Mouse (Mus musculus): ENCODE results near the gene Cmss1. TPM values are rescaled to one million over a fixed set of nuclear protein-coding genes. Genes with fewer than 3 reads are reported as not detected.

Cmss1 gene
- polyA plus RNA-seq, 1 experiment from 2014 or later, result 50.4 TPM

- H3K9ac ChIP-seq (replicated peaks; ENCODE audit: low read depth, low read length), result no peak overlapping the region
- H3K27me3 ChIP-seq (ENCODE audit: control insufficient read depth, insufficient read depth, low read length), result no peaks in the 10 kb centered on the region
- no peak for ATAC-seq (ENCODE audit: insufficient number of reproducible peaks, insufficient read depth, low FRiP score, low read depth)
- H3K36me3 ChIP-seq (ENCODE audit: control insufficient read depth, insufficient read depth, low read length), result no peaks in the 10 kb centered on the region
- H3K4me2 ChIP-seq (replicated peaks; ENCODE audit: low read depth, low read length), result no peak overlapping the region
- no peak overlapping the region for H3K4me3 ChIP-seq (ENCODE audit: low read depth, low read length)
- no peaks in the 10 kb centered on the region for H3K9me3 ChIP-seq (ENCODE audit: control insufficient read depth, low read depth, low read length)
- WGBS, result 80% methylated on average over 3 of the region's 3 CpGs
- peaks cover 8% of the 10 kb centered on the region for H3K4me1 ChIP-seq (ENCODE audit: control insufficient read depth, insufficient read depth, low read length)
- no peak overlapping the region for H3K27ac ChIP-seq (ENCODE audit: low read length)
Measured at GRCm38 (mm10) chr16:57434640-57435039, 172.0 kb downstream of the Cmss1 start.

GRCm38 (mm10) chr16:57433671-57434070, 173.0 kb downstream of the Cmss1 start:
- H3K36me3 ChIP-seq (ENCODE audit: control insufficient read depth, insufficient read depth, low read length), result no peaks in the 10 kb centered on the region
- no peak overlapping the region for H3K9ac ChIP-seq (replicated peaks; ENCODE audit: low read depth, low read length)
- WGBS, result 68% methylated on average over 6 of the region's 6 CpGs
- no peak for ATAC-seq (ENCODE audit: insufficient number of reproducible peaks, insufficient read depth, low FRiP score, low read depth)
- H3K27me3 ChIP-seq (ENCODE audit: control insufficient read depth, insufficient read depth, low read length), result no peaks in the 10 kb centered on the region
- H3K9me3 ChIP-seq (ENCODE audit: control insufficient read depth, low read depth, low read length), result no peaks in the 10 kb centered on the region
- no peak overlapping the region for H3K4me2 ChIP-seq (replicated peaks; ENCODE audit: low read depth, low read length)
- H3K4me1 ChIP-seq (ENCODE audit: control insufficient read depth, insufficient read depth, low read length), result 0 out of 2 replicates have a peak, but pooled peaks cover 10% of the 10 kb centered on the region
- no peak overlapping the region for H3K27ac ChIP-seq (ENCODE audit: low read length)
- no peak overlapping the region for H3K4me3 ChIP-seq (ENCODE audit: low read depth, low read length)

GRCm38 (mm10) chr16:57433173-57433572, 173.5 kb downstream of the Cmss1 start:
- Histone ChIP-seq H3K4me1 (ENCODE audit: control insufficient read depth, insufficient read depth, low read length) (0 out of 2 replicates have a peak, but pooled peaks cover 6% of the 10 kb centered on the region), H3K36me3 (ENCODE audit: control insufficient read depth, insufficient read depth, low read length) (no peaks in the 10 kb centered on the region), H3K4me2 (replicated peaks; ENCODE audit: low read depth, low read length) (no peak overlapping the region), H3K27ac (ENCODE audit: low read length) (no peak overlapping the region), H3K27me3 (ENCODE audit: control insufficient read depth, insufficient read depth, low read length) (no peaks in the 10 kb centered on the region), H3K9me3 (ENCODE audit: control insufficient read depth, low read depth, low read length) (no peaks in the 10 kb centered on the region), H3K4me3 (ENCODE audit: low read depth, low read length) (no peak overlapping the region), H3K9ac (replicated peaks; ENCODE audit: low read depth, low read length) (no peak overlapping the region)
- no peak for ATAC-seq (ENCODE audit: insufficient number of reproducible peaks, insufficient read depth, low FRiP score, low read depth)
- WGBS, result 56% methylated on average over 4 of the region's 4 CpGs

GRCm38 (mm10) chr16:57431294-57431693, 175.4 kb downstream of the Cmss1 start:
- no peak overlapping the region for H3K4me3 ChIP-seq (ENCODE audit: low read depth, low read length)
- no peak for ATAC-seq (ENCODE audit: insufficient number of reproducible peaks, insufficient read depth, low FRiP score, low read depth)
- no peak overlapping the region for H3K9ac ChIP-seq (replicated peaks; ENCODE audit: low read depth, low read length)

GRCm38 (mm10) chr16:57428977-57429376, 177.7 kb downstream of the Cmss1 start:
- Histone ChIP-seq H3K4me2 (replicated peaks; ENCODE audit: low read depth, low read length) (no peak overlapping the region), H3K4me1 (ENCODE audit: control insufficient read depth, insufficient read depth, low read length) (peaks cover 25% of the 10 kb centered on the region), H3K9me3 (ENCODE audit: control insufficient read depth, low read depth, low read length) (no peaks in the 10 kb centered on the region), H3K27ac (ENCODE audit: low read length) (no peak overlapping the region), H3K27me3 (ENCODE audit: control insufficient read depth, insufficient read depth, low read length) (no peaks in the 10 kb centered on the region), H3K9ac (replicated peaks; ENCODE audit: low read depth, low read length) (no peak overlapping the region), H3K36me3 (ENCODE audit: control insufficient read depth, insufficient read depth, low read length) (no peaks in the 10 kb centered on the region), H3K4me3 (ENCODE audit: low read depth, low read length) (no peak overlapping the region)
- no peak for ATAC-seq (ENCODE audit: insufficient number of reproducible peaks, insufficient read depth, low FRiP score, low read depth)
- 58% methylated on average over 5 of the region's 5 CpGs for WGBS

More at GRCm38 (mm10) chr16:57431294-57431693, 175.4 kb downstream of the Cmss1 start:
- WGBS, result 85% methylated on average over 3 of the region's 3 CpGs
- Histone ChIP-seq H3K4me2 (replicated peaks; ENCODE audit: low read depth, low read length) (no peak overlapping the region), H3K9me3 (ENCODE audit: control insufficient read depth, low read depth, low read length) (no peaks in the 10 kb centered on the region), H3K36me3 (ENCODE audit: control insufficient read depth, insufficient read depth, low read length) (no peaks in the 10 kb centered on the region), H3K4me1 (ENCODE audit: control insufficient read depth, insufficient read depth, low read length) (peaks cover 22% of the 10 kb centered on the region), H3K27ac (ENCODE audit: low read length) (no peak overlapping the region), H3K27me3 (ENCODE audit: control insufficient read depth, insufficient read depth, low read length) (no peaks in the 10 kb centered on the region)

GRCm38 (mm10) chr16:57427516-57428285, 179.0 kb downstream of the Cmss1 start:
- H3K4me1 ChIP-seq (ENCODE audit: control insufficient read depth, insufficient read depth, low read length), result peaks cover 31% of the 10 kb centered on the region
- no peak overlapping the region for H3K9ac ChIP-seq (replicated peaks; ENCODE audit: low read depth, low read length)
- H3K4me2 ChIP-seq (replicated peaks; ENCODE audit: low read depth, low read length), result no peak overlapping the region
- no peaks in the 10 kb centered on the region for H3K9me3 ChIP-seq (ENCODE audit: control insufficient read depth, low read depth, low read length)
- no peak for ATAC-seq (ENCODE audit: insufficient number of reproducible peaks, insufficient read depth, low FRiP score, low read depth)
- H3K36me3 ChIP-seq (ENCODE audit: control insufficient read depth, insufficient read depth, low read length), result no peaks in the 10 kb centered on the region
- no peaks in the 10 kb centered on the region for H3K27me3 ChIP-seq (ENCODE audit: control insufficient read depth, insufficient read depth, low read length)
- no peak overlapping the region for H3K4me3 ChIP-seq (ENCODE audit: low read depth, low read length)
- H3K27ac ChIP-seq (ENCODE audit: low read length), result peak overlapping the region; percentile 44; the same call in 1 of the 2 replicates
- WGBS, result 61% methylated on average over 7 of the region's 7 CpGs

GRCm38 (mm10) chr16:57426680-57427079, 180.0 kb downstream of the Cmss1 start:
- Histone ChIP-seq H3K27ac (ENCODE audit: low read length) (no peak overlapping the region), H3K9me3 (ENCODE audit: control insufficient read depth, low read depth, low read length) (no peaks in the 10 kb centered on the region), H3K4me2 (replicated peaks; ENCODE audit: low read depth, low read length) (no peak overlapping the region), H3K4me3 (ENCODE audit: low read depth, low read length) (no peak overlapping the region), H3K9ac (replicated peaks; ENCODE audit: low read depth, low read length) (no peak overlapping the region), H3K36me3 (ENCODE audit: control insufficient read depth, insufficient read depth, low read length) (no peaks in the 10 kb centered on the region), H3K4me1 (ENCODE audit: control insufficient read depth, insufficient read depth, low read length) (peaks cover 36% of the 10 kb centered on the region), H3K27me3 (ENCODE audit: control insufficient read depth, insufficient read depth, low read length) (no peaks in the 10 kb centered on the region)
- WGBS, result 33% methylated on average over 10 of the region's 10 CpGs
- ATAC-seq (ENCODE audit: insufficient number of reproducible peaks, insufficient read depth, low FRiP score, low read depth), result no peak

GRCm38 (mm10) chr16:57423001-57423800, 183.5 kb downstream of the Cmss1 start:
- H3K9me3 ChIP-seq (ENCODE audit: control insufficient read depth, low read depth, low read length), result no peaks in the 10 kb centered on the region
- peaks cover 40% of the 10 kb centered on the region for H3K4me1 ChIP-seq (ENCODE audit: control insufficient read depth, insufficient read depth, low read length)
- no peaks in the 10 kb centered on the region for H3K36me3 ChIP-seq (ENCODE audit: control insufficient read depth, insufficient read depth, low read length)
- no peak for ATAC-seq (ENCODE audit: insufficient number of reproducible peaks, insufficient read depth, low FRiP score, low read depth)
- no peak overlapping the region for H3K27ac ChIP-seq (ENCODE audit: low read length)
- WGBS, result 55% methylated on average over 6 of the region's 6 CpGs
- no peak overlapping the region for H3K4me3 ChIP-seq (ENCODE audit: low read depth, low read length)
- no peak overlapping the region for H3K4me2 ChIP-seq (replicated peaks; ENCODE audit: low read depth, low read length)
- H3K9ac ChIP-seq (replicated peaks; ENCODE audit: low read depth, low read length), result no peak overlapping the region
- no peaks in the 10 kb centered on the region for H3K27me3 ChIP-seq (ENCODE audit: control insufficient read depth, insufficient read depth, low read length)
